Comparison of ENCODE assay signal across 19 mouse cellular contexts in the genomic region with DNA sequence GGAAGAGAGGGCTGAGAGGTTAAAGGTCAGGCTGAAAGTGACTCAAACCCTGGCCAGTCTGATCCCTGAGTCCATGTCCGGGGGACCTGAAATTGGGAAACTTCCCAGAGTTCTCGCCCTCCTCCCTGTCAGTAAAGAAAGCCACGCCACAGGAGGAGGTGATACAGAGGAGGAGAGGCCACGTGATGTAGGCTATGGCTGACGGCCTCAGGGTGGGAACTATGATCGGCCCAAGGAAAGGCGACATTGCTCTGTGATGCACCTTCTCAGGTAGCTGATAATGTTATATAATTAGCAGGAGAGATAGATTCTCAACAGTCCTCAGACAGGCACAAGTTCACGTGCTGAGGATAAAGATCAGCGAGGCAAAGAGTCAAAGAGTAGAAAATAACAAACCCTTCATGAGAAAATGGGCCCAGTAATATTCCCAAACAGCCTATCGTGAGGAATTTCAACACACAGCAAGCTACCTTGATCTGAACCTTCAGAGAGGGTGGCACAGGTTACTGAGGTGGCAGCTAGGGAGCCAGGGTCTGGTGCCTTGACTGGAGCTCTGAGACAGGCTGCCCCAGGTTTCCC. TPM values are rescaled to one million over a fixed set of nuclear protein-coding genes. Genes with fewer than 3 reads are reported as not detected.
A peak's percentile ranks its signal among the peaks of the same experiment; 100 is the strongest.
DNase-seq lines count a peak whose midpoint lies in the region; ATAC-seq and TF ChIP-seq lines count a peak whose summit lies in the region.
"Had no signal": no experiment of that assay in that cellular context is flagged by ENCODE, and none has a peak within 500 bp of the region (broad histone marks: within the 10 kb centered on the region; RNA-seq: fewer than 3 reads in every experiment).

No protein-coding gene starts in this region.

- H3K9me3 ChIP-seq in heart, embryonic 12.5 days (replicated peaks) = no peaks in the 10 kb centered on the region
- no peaks in the 10 kb centered on the region for H3K9me3 ChIP-seq in liver, embryonic 12.5 days (replicated peaks)
- H3K9me3 ChIP-seq in liver, embryonic 14.5 days (ENCODE audit: control insufficient read depth, low read length) = no peaks in the 10 kb centered on the region
- H3K9me3 ChIP-seq in stomach, embryonic 16.5 days (replicated peaks; ENCODE audit: control insufficient read depth, low read length) = no peaks in the 10 kb centered on the region
- H3K9me3 ChIP-seq in hindbrain, embryonic 13.5 days = no peaks in the 10 kb centered on the region
- H3K9me3 ChIP-seq: forebrain, embryonic 15.5 days; intestine, embryonic 15.5 days; limb, embryonic 12.5 days had no signal

- no peak overlapping the region for H3K9ac ChIP-seq in heart, embryonic 12.5 days
- H3K9ac ChIP-seq in liver, embryonic 12.5 days = no peak overlapping the region
- no peak overlapping the region for H3K9ac ChIP-seq in liver, embryonic 14.5 days (replicated peaks)
- H3K9ac ChIP-seq in stomach, embryonic 16.5 days (ENCODE audit: low read length) = no peak overlapping the region
- H3K9ac ChIP-seq in hindbrain, embryonic 13.5 days = no peak overlapping the region
- H3K9ac ChIP-seq: forebrain, embryonic 15.5 days; intestine, embryonic 15.5 days; limb, embryonic 12.5 days had no signal

- no peak overlapping the region for H3K4me3 ChIP-seq in heart, embryonic 12.5 days
- H3K4me3 ChIP-seq in liver, embryonic 12.5 days = no peak overlapping the region
- H3K4me3 ChIP-seq in liver, embryonic 14.5 days (ENCODE audit: insufficient read depth in 1 of 2, low read depth in 2 of 2, low read length in 2 of 2) = no peak overlapping the region
- H3K4me3 ChIP-seq in stomach, embryonic 16.5 days (replicated peaks; ENCODE audit: low read length) = no peak overlapping the region
- H3K4me3 ChIP-seq in hindbrain, embryonic 13.5 days = no peak overlapping the region
- H3K4me3 ChIP-seq: erythroblast, embryonic 14.5 days; forebrain, embryonic 15.5 days; intestine, embryonic 15.5 days; limb, embryonic 12.5 days had no signal

- H3K4me1 ChIP-seq in heart, embryonic 12.5 days (replicated peaks) = peaks cover 57% of the 10 kb centered on the region
- H3K4me1 ChIP-seq in liver, embryonic 12.5 days = peaks cover 64% of the 10 kb centered on the region
- peaks cover 0 to 29% of the 10 kb centered on the region in 2 experiments; a peak in 2 of 4 replicates for H3K4me1 ChIP-seq in liver, embryonic 14.5 days (replicated peaks; ENCODE audit: control insufficient read depth in 2 of 2, insufficient read depth in 2 of 2, low read length in 1 of 2)
- peaks cover 25% of the 10 kb centered on the region for H3K4me1 ChIP-seq in stomach, embryonic 16.5 days (ENCODE audit: control insufficient read depth, insufficient read depth, low read length)
- H3K4me1 ChIP-seq in hindbrain, embryonic 13.5 days (replicated peaks) = peaks cover 5% of the 10 kb centered on the region; the same call in 1 of the 2 replicates

- TF ChIP-seq EP300 in liver, embryonic 14.5 days (IDR thresholded peaks at IDR 0.05; ENCODE audit: low read depth) = no peak

- ATAC-seq in heart, embryonic 12.5 days (ENCODE audit: insufficient number of reproducible peaks, low FRiP score) = no peak
- ATAC-seq in liver, embryonic 12.5 days = peak; percentile 33; the same call in 1 of the 2 replicates
- ATAC-seq in liver, embryonic 14.5 days (ENCODE audit: insufficient read depth) = peak; percentile 23; the same call in 1 of the 2 replicates
- ATAC-seq in stomach, embryonic 16.5 days (ENCODE audit: insufficient read depth, low FRiP score) = no peak
- no peak for ATAC-seq in hindbrain, embryonic 13.5 days (ENCODE audit: low FRiP score)
- ATAC-seq: forebrain, embryonic 15.5 days had no signal

- H3K27ac ChIP-seq in heart, embryonic 12.5 days (ENCODE audit: poor library complexity, severe bottlenecking) = peak overlapping the region; percentile 60
- peak overlapping the region; percentile 16; the same call in 1 of the 2 replicates for H3K27ac ChIP-seq in liver, embryonic 12.5 days
- no peak overlapping the region for H3K27ac ChIP-seq in liver, embryonic 14.5 days
- peak overlapping the region; percentile 60; the same call in 1 of the 2 replicates for H3K27ac ChIP-seq in stomach, embryonic 16.5 days (ENCODE audit: low read length)
- H3K27ac ChIP-seq in hindbrain, embryonic 13.5 days = no peak overlapping the region
- H3K27ac ChIP-seq: forebrain, embryonic 15.5 days; intestine, embryonic 15.5 days; kidney, postnatal 0 days; limb, embryonic 12.5 days had no signal

- H3K36me3 ChIP-seq in heart, embryonic 12.5 days = no peaks in the 10 kb centered on the region
- no peaks in the 10 kb centered on the region for H3K36me3 ChIP-seq in liver, embryonic 12.5 days
- no peaks in the 10 kb centered on the region for H3K36me3 ChIP-seq in liver, embryonic 14.5 days (replicated peaks; ENCODE audit: control insufficient read depth, insufficient read depth, low read depth)
- H3K36me3 ChIP-seq in stomach, embryonic 16.5 days (ENCODE audit: control insufficient read depth, insufficient read depth, low read length) = no peaks in the 10 kb centered on the region
- H3K36me3 ChIP-seq in hindbrain, embryonic 13.5 days = no peaks in the 10 kb centered on the region
- H3K36me3 ChIP-seq: forebrain, embryonic 15.5 days; intestine, embryonic 15.5 days; limb, embryonic 12.5 days had no signal

- TF ChIP-seq CTCF in liver, embryonic 14.5 days (IDR thresholded peaks at IDR 0.05; ENCODE audit: low read depth) = no peak

- H3K4me2 ChIP-seq in heart, embryonic 12.5 days = no peak overlapping the region
- H3K4me2 ChIP-seq in liver, embryonic 12.5 days = no peak overlapping the region
- H3K4me2 ChIP-seq in liver, embryonic 14.5 days (ENCODE audit: low read depth) = no peak overlapping the region
- H3K4me2 ChIP-seq in stomach, embryonic 16.5 days (ENCODE audit: low read depth, low read length) = no peak overlapping the region
- H3K4me2 ChIP-seq in hindbrain, embryonic 13.5 days = no peak overlapping the region
- H3K4me2 ChIP-seq: forebrain, embryonic 15.5 days; heart, embryonic 11.5 days; intestine, embryonic 15.5 days; limb, embryonic 12.5 days; midbrain, embryonic 11.5 days had no signal

- no peaks in the 10 kb centered on the region for H3K27me3 ChIP-seq in heart, embryonic 12.5 days (replicated peaks)
- H3K27me3 ChIP-seq in liver, embryonic 12.5 days (replicated peaks) = no peaks in the 10 kb centered on the region
- no peaks in the 10 kb centered on the region for H3K27me3 ChIP-seq in liver, embryonic 14.5 days (ENCODE audit: control insufficient read depth, insufficient read depth, low read length)
- no peaks in the 10 kb centered on the region for H3K27me3 ChIP-seq in stomach, embryonic 16.5 days (ENCODE audit: control insufficient read depth, insufficient read depth, low read length)
- no peaks in the 10 kb centered on the region for H3K27me3 ChIP-seq in hindbrain, embryonic 13.5 days
- H3K27me3 ChIP-seq: forebrain, embryonic 15.5 days; intestine, embryonic 15.5 days; limb, embryonic 12.5 days had no signal

- DNase-seq in heart, adult 9 months (ENCODE audit: low spot score in 2 of 2) = no peak
- no peak for DNase-seq in liver
- no peak for DNase-seq in liver, embryonic 14.5 days (ENCODE audit: low read depth in 3 of 3, low spot score in 3 of 3)
- DNase-seq in adrenal gland, postnatal 14 days = no peak
- DNase-seq: cerebellum, adult 9-10 months; gastrocnemius, postnatal 36 days; right cerebral cortex, postnatal 4 days; thymus, adult 2 months had no signal

- WGBS in heart, embryonic 12.5 days = 76% methylated on average over 10 of the region's 10 CpGs
- WGBS in liver, embryonic 12.5 days (ENCODE audit: insufficient replicate concordance) = 66% methylated on average over 10 of the region's 10 CpGs
- 76% methylated on average over 10 of the region's 10 CpGs for WGBS in liver, embryonic 14.5 days (ENCODE audit: insufficient replicate concordance)
- 76% methylated on average over 10 of the region's 10 CpGs for WGBS in stomach, embryonic 16.5 days
- 90% methylated on average over 10 of the region's 10 CpGs for WGBS in hindbrain, embryonic 13.5 days

RNA-seq across cellular contexts. Expression of gene Lnx2, which starts 19.6 kb away (rescaled TPM):
- polyA plus RNA-seq in heart, embryonic 12.5 days (2016; fragmentation: Nextera tagmentation; extraction: Ambion mirVana) = 14.0 and 14.3 TPM in 2 replicates
- 6.5 and 6.8 TPM in 2 replicates for polyA plus RNA-seq in liver, embryonic 12.5 days (2016; fragmentation: Nextera tagmentation; extraction: Ambion mirVana)
- polyA plus RNA-seq in liver, embryonic 14.5 days (2012; rRNA removed) = 3.1 and 4.1 TPM in 2 replicates
- 4.0 and 4.4 TPM in 2 replicates for polyA plus RNA-seq in liver, embryonic 14.5 days (2014; fragmentation: Nextera tagmentation; extraction: Ambion mirVana)
- 18.3 and 20.5 TPM in 2 replicates for polyA plus RNA-seq in stomach, embryonic 16.5 days (2015; fragmentation: Nextera tagmentation; extraction: Ambion mirVana)
- polyA plus RNA-seq in hindbrain, embryonic 13.5 days (2015; fragmentation: Nextera tagmentation; extraction: Ambion mirVana) = 4.3 and 4.7 TPM in 2 replicates
- total RNA-seq in adrenal gland, postnatal 14 days (2021) = 18.5 and 18.8 TPM in 2 replicates

RNA-seq across cellular contexts. Expression of gene Polr1d, which starts 20.0 kb away (rescaled TPM):
- polyA plus RNA-seq in heart, embryonic 12.5 days (2016; fragmentation: Nextera tagmentation; extraction: Ambion mirVana) = 91.3 and 94.0 TPM in 2 replicates
- 116 TPM in 2 replicates for polyA plus RNA-seq in liver, embryonic 12.5 days (2016; fragmentation: Nextera tagmentation; extraction: Ambion mirVana)
- polyA plus RNA-seq in liver, embryonic 14.5 days (2012; rRNA removed) = 45.9 and 58.6 TPM in 2 replicates
- polyA plus RNA-seq in liver, embryonic 14.5 days (2014; fragmentation: Nextera tagmentation; extraction: Ambion mirVana) = 87.1 and 92.4 TPM in 2 replicates
- 142 and 145 TPM in 2 replicates for polyA plus RNA-seq in stomach, embryonic 16.5 days (2015; fragmentation: Nextera tagmentation; extraction: Ambion mirVana)
- polyA plus RNA-seq in hindbrain, embryonic 13.5 days (2015; fragmentation: Nextera tagmentation; extraction: Ambion mirVana) = 103 and 107 TPM in 2 replicates
- 137 and 144 TPM in 2 replicates for total RNA-seq in adrenal gland, postnatal 14 days (2021)

Comparison
In these comparisons a context has a peak if more than half of its experiments do, and no peak if none do; other contexts are left out.
1. H3K27ac ChIP-seq: peak in heart, embryonic 12.5 days (single experiment), liver, embryonic 12.5 days (single experiment) and stomach, embryonic 16.5 days (single experiment); none in liver, embryonic 14.5 days (single experiment) and hindbrain, embryonic 13.5 days (single experiment).
2. ATAC-seq: peak in liver, embryonic 12.5 days (single experiment) and liver, embryonic 14.5 days (single experiment); none in heart, embryonic 12.5 days (single experiment), stomach, embryonic 16.5 days (single experiment) and hindbrain, embryonic 13.5 days (single experiment).